Mouse (Mus musculus) natural killer cell, adult 2 months (primary cell): ENCODE measurements around the gene Rassf2.

Experiments used
- DNase-seq, 2 experiments: peaks; one replicate each; pipeline ENCODE4 v3.0.0; 2022; ENCODE audit warnings: low spot score in 2 of 2

Rassf2 gene

GRCm38 (mm10) chr2:132029646-132030417 is at the start of gene Rassf2:
Rassf2 (minus strand) TSS chr2:132030258.
- peak; percentile 43 to 77 for DNase-seq

- no peak for DNase-seq
Observed at GRCm38 (mm10) chr2:132079139-132079538, 49.1 kb upstream of the Rassf2 start.

- DNase-seq = no peak
Observed at GRCm38 (mm10) chr2:132073052-132073451, 43.0 kb upstream of the Rassf2 start.

- no peak for DNase-seq
Observed at GRCm38 (mm10) chr2:132069985-132070735, 40.1 kb upstream of the Rassf2 start.

- DNase-seq = no peak
Observed at GRCm38 (mm10) chr2:132064185-132064831, 34.2 kb upstream of the Rassf2 start.

GRCm38 (mm10) chr2:132063776-132064175 is 33.7 kb upstream of the Rassf2 start:
- no peak for DNase-seq

- no peak for DNase-seq
Observed at GRCm38 (mm10) chr2:132061884-132062283, 31.8 kb upstream of the Rassf2 start.

- no peak for DNase-seq
Observed at GRCm38 (mm10) chr2:132059919-132060318, 29.9 kb upstream of the Rassf2 start.

- no peak for DNase-seq
Observed at GRCm38 (mm10) chr2:132055349-132055753, 25.3 kb upstream of the Rassf2 start.

- no peak for DNase-seq
Observed at GRCm38 (mm10) chr2:132053824-132054223, 23.8 kb upstream of the Rassf2 start.

- peak in 1 of 2 experiments; percentile 29 for DNase-seq
Observed at GRCm38 (mm10) chr2:132051798-132052197, 21.7 kb upstream of the Rassf2 start.

GRCm38 (mm10) chr2:132049921-132050320 is 19.9 kb upstream of the Rassf2 start:
- no peak for DNase-seq

GRCm38 (mm10) chr2:132049491-132049890 is 19.4 kb upstream of the Rassf2 start:
- no peak for DNase-seq

GRCm38 (mm10) chr2:132048143-132048772 is 18.2 kb upstream of the Rassf2 start:
- no peak for DNase-seq

GRCm38 (mm10) chr2:132047364-132047763 is 17.3 kb upstream of the Rassf2 start:
- DNase-seq = no peak

- no peak for DNase-seq
Observed at GRCm38 (mm10) chr2:132046659-132047058, 16.6 kb upstream of the Rassf2 start.

- DNase-seq = no peak
Observed at GRCm38 (mm10) chr2:132044320-132045274, 14.5 kb upstream of the Rassf2 start.

GRCm38 (mm10) chr2:132043101-132043621 is 13.1 kb upstream of the Rassf2 start:
- DNase-seq = no peak

GRCm38 (mm10) chr2:132039894-132040293 is 9.8 kb upstream of the Rassf2 start:
- peak in 1 of 2 experiments; percentile 67 for DNase-seq

- no peak for DNase-seq
Observed at GRCm38 (mm10) chr2:132036326-132036725, 6.3 kb upstream of the Rassf2 start.

- DNase-seq = peak in 1 of 2 experiments; percentile 70
Observed at GRCm38 (mm10) chr2:132035470-132035835, 5.4 kb upstream of the Rassf2 start.
